Mouse (Mus musculus): ENCODE results near the gene Rpp25.
A peak's percentile ranks its signal among the peaks of the same experiment; 100 is the strongest.

Rpp25 gene

DNA sequence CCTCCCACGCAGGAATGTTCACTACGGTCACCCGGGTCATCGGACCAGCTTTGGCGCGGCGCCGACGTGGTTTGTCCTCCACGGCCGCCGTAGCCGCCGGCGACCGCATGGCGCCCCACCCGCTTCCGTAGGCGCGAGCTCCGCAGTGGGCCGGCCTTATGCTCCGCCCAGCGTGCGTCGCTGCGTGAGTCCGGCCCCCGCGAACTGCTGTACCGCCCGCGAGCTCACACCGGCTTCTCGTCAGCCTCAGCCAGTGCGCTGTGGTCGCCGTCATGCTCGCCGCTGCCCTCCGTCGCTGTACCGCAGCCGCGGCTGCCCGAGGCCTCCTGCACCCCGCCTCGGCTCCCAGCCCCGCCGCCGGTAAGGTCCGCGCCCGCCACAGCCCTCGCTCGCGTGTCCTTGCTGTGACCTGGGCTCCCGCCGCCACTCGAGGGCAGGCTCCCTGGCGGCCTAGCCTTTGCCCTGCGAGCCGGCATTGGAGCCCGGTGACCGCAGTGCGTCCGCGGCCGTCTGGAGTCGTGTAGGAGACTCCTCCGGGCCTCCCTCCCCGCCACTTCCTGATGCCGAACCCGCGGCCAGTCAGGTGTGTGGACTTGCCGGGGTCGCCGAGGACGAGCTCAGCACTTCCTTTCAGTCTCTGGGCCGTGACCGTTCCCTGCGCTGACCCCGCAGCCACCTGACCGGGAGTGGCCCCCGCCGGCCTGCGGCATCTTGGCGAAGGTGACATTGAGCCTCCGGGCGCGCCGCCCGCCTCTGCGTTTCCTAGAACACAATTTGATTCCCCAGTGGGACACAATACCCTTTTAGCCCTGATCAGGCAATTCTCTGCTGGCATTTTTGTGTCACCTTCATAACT is 17.5 kb downstream of the Rpp25 start, which contains the start of gene Cox5a:
Gene Cox5a (plus strand): TSS at position 219 of the 856 bp plus-strand sequence.
- DNase-seq (ENCODE audit: low spot score in 2 of 2), result peak; percentile 95

DNA sequence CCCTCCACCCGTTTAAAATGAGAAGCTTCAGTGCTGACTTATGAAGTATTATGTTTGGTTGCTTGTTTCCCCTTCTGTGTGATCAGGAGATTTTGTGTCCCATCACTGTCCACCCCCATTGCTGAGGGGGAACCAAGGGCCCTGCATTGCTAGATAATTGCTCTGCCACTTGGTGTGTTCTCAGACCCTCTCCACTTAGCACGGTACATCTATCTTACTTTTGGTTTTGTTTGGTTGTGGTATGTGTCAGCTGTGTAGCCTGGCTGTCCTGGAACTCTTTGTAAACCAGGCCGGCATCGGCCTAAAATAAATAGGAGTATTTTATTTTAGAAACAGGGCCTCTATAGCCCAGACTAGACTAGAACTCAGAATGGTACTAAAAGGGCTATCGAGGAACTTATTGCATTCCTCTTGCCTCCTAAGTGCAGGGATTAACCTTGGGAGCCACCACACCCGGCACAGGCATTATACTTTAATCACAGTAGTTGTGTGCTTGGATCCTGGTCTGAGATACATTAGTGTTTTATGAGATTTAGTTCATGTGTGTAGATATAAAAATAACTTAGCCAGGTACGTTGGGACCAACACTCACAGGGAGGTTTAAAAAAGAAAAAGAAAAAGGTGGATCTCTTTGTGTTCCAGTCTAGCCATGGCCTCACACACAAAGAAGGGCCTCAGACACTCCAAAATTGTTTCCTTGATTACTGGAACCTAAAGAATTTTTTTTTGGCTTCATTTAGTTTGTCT is 18.5 kb downstream of the Rpp25 start:
- no peak for DNase-seq (ENCODE audit: low spot score in 2 of 2)

DNA sequence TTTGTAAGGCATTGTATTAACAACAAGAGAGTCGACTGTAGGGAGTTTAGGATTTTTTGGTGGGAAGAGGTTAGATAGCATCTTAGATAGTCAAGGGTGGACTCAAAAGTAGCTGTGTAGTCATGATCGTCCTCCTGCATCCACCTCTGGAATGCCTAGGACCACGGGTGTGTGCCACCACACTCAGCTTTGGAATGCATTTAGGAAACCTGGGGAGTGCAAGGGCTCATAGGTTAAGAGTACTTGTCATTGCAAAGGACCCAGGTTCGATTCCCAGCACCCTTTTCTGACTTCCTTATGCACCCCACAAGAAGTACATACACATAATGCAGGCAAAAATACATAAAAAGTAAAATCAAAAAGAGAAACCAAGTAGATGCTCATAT is 19.0 kb downstream of the Rpp25 start:
- no peak for DNase-seq (ENCODE audit: low spot score in 2 of 2)

- DNase-seq (ENCODE audit: low spot score in 2 of 2), result no peak
These were observed 19.9 kb downstream of the Rpp25 start for GRCm38 (mm10) chr9:57523754-57524153.

- no peak for DNase-seq (ENCODE audit: low spot score in 2 of 2)
These were observed 20.6 kb downstream of the Rpp25 start for GRCm38 (mm10) chr9:57524439-57524838.

- DNase-seq (ENCODE audit: low spot score in 2 of 2), result no peak
These were observed 21.7 kb downstream of the Rpp25 start for GRCm38 (mm10) chr9:57525516-57525915.

DNA sequence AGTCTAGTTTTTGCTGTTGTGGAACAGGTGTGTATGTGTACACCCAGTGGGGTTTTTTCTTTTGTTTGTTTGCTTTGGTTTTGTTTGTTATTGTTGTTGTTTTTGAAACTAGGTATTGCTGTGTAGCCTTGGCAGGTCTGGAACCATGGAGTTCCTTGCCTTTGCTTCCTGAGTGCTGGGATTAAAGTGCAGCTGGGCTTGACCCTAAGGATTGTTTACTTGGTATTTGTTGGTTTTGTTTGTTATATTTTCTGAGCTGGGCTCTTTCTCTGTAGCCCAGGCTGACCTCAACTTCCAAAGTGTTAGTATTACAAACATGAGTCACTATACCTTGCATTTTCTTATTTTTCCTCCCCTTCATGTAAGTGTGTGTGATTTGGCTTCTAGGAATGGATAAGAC is 22.6 kb downstream of the Rpp25 start:
- DNase-seq (ENCODE audit: low spot score in 2 of 2), result no peak

GRCm38 (mm10) chr9:57531946-57532345 is 28.1 kb downstream of the Rpp25 start:
- no peak for DNase-seq (ENCODE audit: low spot score in 2 of 2)

- DNase-seq (ENCODE audit: low spot score in 2 of 2), result no peak
These were observed 32.5 kb downstream of the Rpp25 start for GRCm38 (mm10) chr9:57536362-57536761.

DNA sequence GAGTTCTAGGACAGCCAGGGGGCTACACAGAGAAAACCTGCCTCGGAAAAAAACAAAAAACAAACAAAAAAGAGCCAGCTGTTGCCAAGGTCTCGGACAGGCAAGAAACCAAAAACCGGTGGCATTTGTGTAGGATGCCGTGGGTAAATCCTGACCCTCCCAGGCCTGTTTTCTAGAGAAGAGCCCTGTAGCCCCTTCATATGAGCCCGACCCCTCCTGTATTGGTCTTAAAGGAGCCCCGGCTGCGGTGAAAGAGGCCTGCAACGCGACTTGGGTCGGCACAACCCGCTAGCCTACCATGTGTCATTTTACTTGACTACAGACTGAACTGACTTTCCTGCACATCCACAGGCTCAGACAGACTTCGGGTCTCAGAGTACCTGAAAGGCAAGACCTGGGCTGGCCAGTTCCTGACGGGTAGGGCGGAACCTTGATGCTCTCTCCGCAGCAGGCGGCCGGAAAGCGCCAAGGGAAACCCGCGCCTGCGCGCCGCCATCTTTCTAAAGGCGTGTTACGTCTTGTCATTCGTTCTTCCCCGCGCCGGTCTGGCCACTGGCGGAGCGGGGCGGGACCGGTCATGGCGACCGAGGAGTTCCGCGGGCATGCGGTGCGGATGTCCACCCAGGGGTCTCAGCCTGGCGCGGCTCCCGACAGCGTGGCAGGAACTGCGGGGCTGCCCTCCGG is 33.4 kb downstream of the Rpp25 start, which contains the start of gene Fam219b:
Gene Fam219b (plus strand): TSS at position 485 of the 684 bp plus-strand sequence.
- peak; percentile 88 to 89 for DNase-seq (ENCODE audit: low spot score in 2 of 2)

DNA sequence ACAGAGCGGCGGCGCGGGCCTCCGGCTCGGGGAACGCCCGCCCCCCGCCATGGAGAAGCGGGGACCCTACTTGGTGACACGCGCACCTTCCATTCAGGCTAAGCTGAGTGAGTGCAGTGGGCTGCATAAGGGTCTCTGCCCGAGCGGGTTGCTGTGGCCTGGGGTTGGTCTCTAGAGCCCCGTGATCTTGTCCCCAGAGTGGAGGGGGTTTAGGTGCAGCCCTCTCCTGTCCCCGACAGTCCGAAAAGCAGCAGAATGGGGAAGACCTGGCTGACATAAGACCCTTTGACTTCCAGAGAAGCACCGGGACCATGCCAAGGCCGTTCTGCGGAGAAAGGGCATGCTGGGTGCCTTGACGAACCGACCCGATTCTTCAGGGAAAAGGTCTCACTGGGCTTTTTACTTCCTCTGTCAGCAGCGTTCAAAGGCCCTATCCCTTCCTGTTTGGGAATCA is 33.9 kb downstream of the Rpp25 start:
- DNase-seq (ENCODE audit: low spot score in 2 of 2), result no peak

DNA sequence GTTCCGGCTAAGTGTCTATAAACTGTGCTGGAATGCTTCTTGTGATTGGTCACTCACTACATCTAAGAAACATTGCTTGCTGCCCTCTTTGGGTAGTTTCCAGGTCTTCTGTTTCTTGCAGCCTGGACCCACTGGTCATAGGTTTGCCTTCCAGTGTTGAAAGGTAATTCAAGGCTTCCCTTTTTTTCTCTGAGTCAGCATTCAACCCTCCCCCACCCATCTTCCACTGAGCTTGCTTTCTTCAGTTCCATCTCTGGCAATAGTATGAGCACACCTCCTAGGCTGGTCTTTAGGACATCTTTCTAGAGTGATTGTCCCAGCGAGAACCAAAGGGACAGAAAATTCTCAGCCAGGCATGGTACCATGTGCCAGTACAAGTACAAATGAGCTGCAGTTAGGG is 35.7 kb downstream of the Rpp25 start:
- no peak for DNase-seq (ENCODE audit: low spot score in 2 of 2)

- DNase-seq (ENCODE audit: low spot score in 2 of 2), result no peak
These were observed 37.5 kb downstream of the Rpp25 start for GRCm38 (mm10) chr9:57541312-57541711.

DNA sequence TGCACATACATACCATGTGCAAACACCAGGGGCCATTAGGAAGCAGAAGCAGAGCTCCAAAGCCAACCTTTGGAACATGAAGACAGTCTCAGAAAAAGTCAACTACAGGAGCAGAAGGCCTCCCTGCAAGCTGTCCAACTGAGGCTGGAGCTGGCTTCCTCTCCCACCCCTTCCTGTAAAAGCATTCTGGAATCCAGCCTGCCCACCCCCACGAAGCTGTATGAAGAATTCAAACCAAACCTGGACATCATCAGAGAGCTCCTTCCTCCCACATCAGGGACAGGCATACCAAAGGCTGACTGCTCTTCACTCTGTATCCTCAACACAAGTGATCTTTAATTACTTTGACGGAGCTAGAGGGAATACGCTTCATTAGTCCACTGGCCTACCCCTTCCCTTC is 40.1 kb downstream of the Rpp25 start:
- DNase-seq (ENCODE audit: low spot score in 2 of 2), result no peak

DNA sequence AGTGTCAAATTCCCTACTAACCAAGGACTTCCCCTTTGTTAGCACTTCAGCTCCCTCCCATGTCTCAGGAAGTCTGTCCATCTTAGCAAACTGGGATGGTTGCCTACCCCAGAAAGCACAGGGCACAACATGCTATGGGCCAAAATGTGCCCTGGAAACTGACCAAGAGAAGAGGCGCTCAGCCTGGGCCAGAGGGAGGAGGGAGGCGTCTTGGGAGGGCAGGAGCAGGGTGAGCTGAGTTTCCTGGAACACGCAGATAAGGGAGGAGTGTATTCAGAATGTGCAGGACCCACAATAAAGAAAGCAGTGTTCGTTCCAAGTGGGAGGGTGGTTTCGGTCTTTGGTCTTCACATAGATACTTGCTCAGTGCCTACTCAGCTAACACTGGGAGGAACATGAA is 43.5 kb downstream of the Rpp25 start:
- DNase-seq (ENCODE audit: low spot score in 2 of 2), result peak in 1 of 2 experiments; percentile 67

GRCm38 (mm10) chr9:57547869-57548268 is 44.0 kb downstream of the Rpp25 start:
- DNase-seq (ENCODE audit: low spot score in 2 of 2), result no peak

- DNase-seq (ENCODE audit: low spot score in 2 of 2), result peak in 1 of 2 experiments; percentile 28
These were observed 45.4 kb downstream of the Rpp25 start for GRCm38 (mm10) chr9:57549186-57549585.

DNA sequence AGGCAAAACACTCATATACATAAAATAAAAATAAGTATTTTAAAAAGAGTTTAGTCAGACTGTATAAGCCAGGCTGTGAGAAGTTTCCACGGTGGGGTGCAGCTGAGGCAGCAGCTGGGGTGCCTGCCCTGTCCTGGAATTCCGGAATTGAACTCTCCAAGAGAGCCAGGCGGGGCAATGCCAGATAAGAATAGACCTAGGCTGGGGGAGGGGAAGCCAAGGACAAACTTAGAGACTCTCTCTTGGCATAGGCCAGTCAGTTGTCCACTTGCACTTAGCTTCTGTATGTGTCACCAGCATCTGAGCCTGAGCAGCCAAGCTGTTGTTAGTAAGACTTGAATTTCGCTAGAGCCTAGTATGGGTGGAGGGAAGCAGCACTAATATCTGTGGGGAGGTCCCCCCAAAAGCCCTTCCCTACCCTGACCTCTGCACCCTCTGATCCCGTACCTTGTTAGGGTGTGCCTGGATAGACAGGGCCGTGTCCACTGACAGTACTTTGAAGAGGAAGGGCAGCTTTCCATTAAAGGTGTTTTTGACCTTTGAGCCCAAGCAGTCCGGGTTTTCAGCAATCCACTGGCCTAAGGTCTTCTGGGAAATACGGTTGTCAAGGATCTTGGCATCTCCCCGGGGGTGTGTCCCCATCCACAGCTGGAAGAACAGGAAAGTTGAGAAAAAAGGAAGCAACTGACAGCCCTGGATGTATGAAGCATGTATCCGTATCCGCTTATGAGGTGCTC is 46.5 kb downstream of the Rpp25 start:
- peak; percentile 71 to 80 for DNase-seq (ENCODE audit: low spot score in 2 of 2)

- peak in 1 of 2 experiments; percentile 66 for DNase-seq (ENCODE audit: low spot score in 2 of 2)
These were observed 48.5 kb downstream of the Rpp25 start, which contains the start of gene Mpi for GRCm38 (mm10) chr9:57552139-57552887. TSS of gene Mpi (minus strand) at chr9:57552763.

- no peak for DNase-seq (ENCODE audit: low spot score in 2 of 2)
These were observed 49.3 kb downstream of the Rpp25 start for GRCm38 (mm10) chr9:57553119-57553518.

DNA sequence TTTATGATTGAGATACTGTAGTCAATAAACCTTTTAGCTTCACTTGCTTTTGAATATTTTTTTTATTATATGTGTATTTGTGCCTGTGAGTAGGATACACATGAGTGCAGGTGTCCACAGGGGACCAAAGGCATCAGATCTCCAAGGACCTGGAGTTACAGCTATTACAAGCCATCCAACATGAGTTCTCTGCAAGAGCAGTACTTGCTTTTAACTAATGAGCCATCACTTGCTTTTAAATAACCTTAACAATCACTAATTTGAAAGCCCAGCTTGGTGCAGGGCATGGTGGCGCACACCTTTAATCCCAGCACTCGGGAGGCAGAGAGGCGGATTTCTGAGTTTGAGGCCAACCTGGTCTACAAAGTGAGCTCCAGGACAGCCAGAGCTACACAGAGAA is 50.9 kb downstream of the Rpp25 start:
- no peak for DNase-seq (ENCODE audit: low spot score in 2 of 2)

All from heart, adult 9 months (tissue).